8 mouse cellular contexts compared by ENCODE assay signal in the genomic region with DNA sequence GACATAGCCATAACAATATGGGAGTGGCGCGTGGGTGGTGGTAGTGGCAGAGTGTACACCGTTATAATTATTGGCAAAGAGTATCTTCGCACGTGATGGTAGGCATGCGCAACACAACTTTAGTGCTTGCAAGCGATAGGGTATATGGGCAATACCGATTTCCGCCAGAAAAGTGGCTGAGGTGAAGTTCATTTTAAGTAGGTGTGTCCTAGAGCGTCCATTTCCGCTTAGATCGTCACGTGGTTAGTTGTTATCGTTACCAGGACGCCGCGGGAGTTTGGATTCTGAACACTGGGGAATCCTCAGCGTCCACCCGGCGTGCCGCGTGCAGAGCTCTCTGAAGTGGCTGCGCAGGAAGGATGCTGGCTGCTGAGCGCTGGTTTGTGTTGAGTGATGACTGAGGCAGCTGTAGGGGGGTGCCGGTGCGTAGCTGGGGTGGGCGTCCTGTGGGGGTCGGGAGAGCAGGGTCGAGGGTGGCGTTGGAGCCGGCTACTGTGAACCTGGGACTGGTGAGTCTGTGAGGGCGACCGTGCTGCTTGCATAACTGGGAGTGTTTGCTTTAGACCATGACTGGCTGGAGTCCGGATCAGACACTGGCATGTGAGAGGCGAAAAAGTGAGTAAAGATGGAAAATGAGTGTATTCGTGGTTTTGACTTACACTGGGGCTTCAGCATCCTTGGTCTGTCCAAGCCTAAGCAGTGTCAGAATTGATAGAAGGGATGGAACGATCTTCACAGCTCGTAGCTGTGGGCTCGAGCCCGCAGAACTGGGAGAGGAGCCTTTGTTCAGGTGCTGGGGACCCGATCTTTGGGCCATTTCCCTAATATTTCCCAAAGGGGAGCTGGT. TPM values are rescaled to one million over a fixed set of nuclear protein-coding genes. Genes with fewer than 3 reads are reported as not detected.
DNase-seq lines count a peak whose midpoint lies in the region; TF ChIP-seq lines count a peak whose summit lies in the region.

Gene Zfp819, plus strand, starts transcription at position 274 of the 847 bp plus-strand sequence.

- TF ChIP-seq CTCF in cortical plate, adult 2 months (IDR thresholded peaks at IDR 0.05; ENCODE audit: extremely low read depth, insufficient read depth, low read length) = no peak

- H3K4me3 ChIP-seq in cortical plate, adult 2 months (ENCODE audit: insufficient read depth, low read length) = peak within 1 kb of the TSS; percentile 26

- H3K4me1 ChIP-seq in cortical plate, adult 2 months (ENCODE audit: control insufficient read depth, insufficient read depth, low read length) = no peaks in the 10 kb centered on the region; the same call in 1 of the 2 replicates

- H3K27ac ChIP-seq in cortical plate, adult 2 months (ENCODE audit: insufficient read depth, low read length) = no peak within 1 kb of the TSS

- no peak for TF ChIP-seq POLR2A in cortical plate, adult 2 months (IDR thresholded peaks at IDR 0.05; ENCODE audit: extremely low read depth, insufficient read depth, low read length)

- peak; percentile 81 for DNase-seq in WW6 (ENCODE audit: low read depth, low spot score)
- peak; percentile 7 for DNase-seq in gastrocnemius, postnatal 25 days
- peak; percentile 70 for DNase-seq in induced T-regulatory cell, adult 2 months (ENCODE audit: low read depth)
- DNase-seq in left cerebral cortex, adult 18-20 months (ENCODE audit: low spot score in 2 of 2) = peak; percentile 65 to 71
- peak; percentile 38 for DNase-seq in lung, postnatal 25 days (ENCODE audit: low spot score)
- peak; percentile 16 for DNase-seq in retina, adult 2 months (ENCODE audit: low read depth, low spot score)
- peak; percentile 11 for DNase-seq in urinary bladder, postnatal 25 days (ENCODE audit: low spot score)

RNA-seq across cellular contexts. Expression of gene Zfp819, which starts in this region (rescaled TPM):
- 0.15 and 0.21 TPM in 2 replicates for polyA plus RNA-seq in cortical plate, adult 2 months (2012; rRNA removed)
- total RNA-seq in gastrocnemius, postnatal 25 days (2021) = not detected
- total RNA-seq in left cerebral cortex, adult 18-20 months (2021) = under 1 TPM in 1 of 2 experiments, not detected in 1; 0.26 TPM

Comparison
In these comparisons a context has a peak if more than half of its experiments do, and no peak if none do; other contexts are left out.
1. Peak in DNase-seq in gastrocnemius, postnatal 25 days; RNA of the gene not detected or under 1 TPM.
2. Peak in DNase-seq in left cerebral cortex, adult 18-20 months; RNA of the gene not detected or under 1 TPM.
3. DNase-seq: peak in every context shown above with its lines; median percentile 81 in WW6; 70 in induced T-regulatory cell, adult 2 months; 68 in left cerebral cortex, adult 18-20 months; 38 in lung, postnatal 25 days; 16 in retina, adult 2 months; 11 in urinary bladder, postnatal 25 days; 7 in gastrocnemius, postnatal 25 days.